In the genomic region with DNA sequence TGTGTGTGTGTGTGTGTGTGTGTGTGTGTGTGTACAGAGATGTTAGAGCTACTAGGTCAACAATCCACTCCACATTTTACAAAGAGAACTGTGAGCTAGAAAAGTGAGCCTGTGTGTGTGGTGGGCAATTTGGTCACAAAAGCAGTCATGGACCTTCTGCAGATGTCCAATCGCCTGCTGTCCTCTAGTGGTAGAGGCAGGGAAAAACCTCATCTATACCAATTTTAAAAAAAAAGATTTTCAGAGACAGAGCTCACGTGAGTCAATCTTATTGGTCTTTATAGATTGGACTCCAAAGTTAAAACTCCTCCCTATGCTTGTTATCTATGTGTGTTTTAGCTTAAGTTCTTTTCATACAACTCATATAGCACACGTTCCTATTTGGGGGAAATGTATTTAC, we compare ENCODE assay signal across 8 mouse cellular contexts.
A peak's percentile ranks its signal among the peaks of the same experiment; 100 is the strongest.
DNase-seq lines count a peak whose midpoint lies in the region; ATAC-seq and TF ChIP-seq lines count a peak whose summit lies in the region.

No protein-coding gene starts in this region.

- H3K36me3 ChIP-seq in embryonic facial prominence, embryonic 11.5 days (replicated peaks; ENCODE audit: control insufficient read depth, insufficient read depth, low read depth, low read length), result no peaks in the 10 kb centered on the region
- H3K36me3 ChIP-seq in hindbrain, embryonic 16.5 days (ENCODE audit: control insufficient read depth, insufficient read depth, low read length), result no peaks in the 10 kb centered on the region

- no peak overlapping the region for H3K4me3 ChIP-seq in embryonic facial prominence, embryonic 11.5 days (ENCODE audit: low read depth, low read length)
- no peak overlapping the region for H3K4me3 ChIP-seq in hindbrain, embryonic 16.5 days (ENCODE audit: low read length)
- H3K4me3 ChIP-seq in lung, adult 2 months (replicated peaks; ENCODE audit: extremely low read depth, low read depth, low read length), result no peak overlapping the region

- peak; percentile 29 to 72 for DNase-seq in adrenal gland, adult (ENCODE audit: inconsistent age in 2 of 2, low spot score in 1 of 2)
- no peak for DNase-seq in adrenal gland, postnatal 4 days (ENCODE audit: low spot score in 2 of 2)
- peak; percentile 20 to 35 for DNase-seq in spleen, postnatal 36 days (ENCODE audit: low spot score in 2 of 2)
- no peak for DNase-seq in spleen, postnatal 14 days (ENCODE audit: low spot score in 2 of 2)
- peak; percentile 81 for DNase-seq in embryonic facial prominence, embryonic 11.5 days (ENCODE audit: low spot score)
- no peak for DNase-seq in lung, adult 2 months
- peak; percentile 34 for DNase-seq in retina, adult 2 months (ENCODE audit: low read depth, low spot score)

- no peaks in the 10 kb centered on the region for H3K27me3 ChIP-seq in embryonic facial prominence, embryonic 11.5 days (ENCODE audit: control insufficient read depth, insufficient read depth, low read length)
- H3K27me3 ChIP-seq in hindbrain, embryonic 16.5 days (replicated peaks; ENCODE audit: control insufficient read depth, insufficient read depth, low read length), result no peaks in the 10 kb centered on the region

- no peaks in the 10 kb centered on the region for H3K9me3 ChIP-seq in embryonic facial prominence, embryonic 11.5 days (replicated peaks; ENCODE audit: control insufficient read depth, low read length)
- no peaks in the 10 kb centered on the region for H3K9me3 ChIP-seq in hindbrain, embryonic 16.5 days (ENCODE audit: control insufficient read depth, low read length)

- no peak for TF ChIP-seq POLR2A in lung, adult 2 months (IDR thresholded peaks at IDR 0.05; ENCODE audit: borderline replicate concordance, extremely low read depth, low read depth, low read length)

- WGBS in embryonic facial prominence, embryonic 11.5 days, result 10% methylated on average over 3 of the region's 3 CpGs
- 12% methylated on average over 3 of the region's 3 CpGs for WGBS in hindbrain, embryonic 16.5 days
- WGBS in lung, adult 2 months, result 5% methylated on average over 3 of the region's 3 CpGs

- peak; percentile 76 for TF ChIP-seq CTCF in lung, adult 2 months (IDR thresholded peaks at IDR 0.05; ENCODE audit: insufficient read depth, low read length)

- ATAC-seq in embryonic facial prominence, embryonic 11.5 days (replicated peaks; ENCODE audit: insufficient number of reproducible peaks, low FRiP score, low TSS enrichment, low read depth), result no peak; the same call in 1 of the 2 replicates
- peak; percentile 92 for ATAC-seq in hindbrain, embryonic 16.5 days

- H3K9ac ChIP-seq in embryonic facial prominence, embryonic 11.5 days (replicated peaks; ENCODE audit: low read length), result no peak overlapping the region
- no peak overlapping the region for H3K9ac ChIP-seq in hindbrain, embryonic 16.5 days (ENCODE audit: low read depth, low read length)

- no peak overlapping the region for H3K4me2 ChIP-seq in embryonic facial prominence, embryonic 11.5 days (ENCODE audit: low read depth, low read length)
- no peak overlapping the region for H3K4me2 ChIP-seq in hindbrain, embryonic 16.5 days (ENCODE audit: low read length)

- H3K27ac ChIP-seq in embryonic facial prominence, embryonic 11.5 days (replicated peaks; ENCODE audit: low read depth, low read length), result no peak overlapping the region
- no peak overlapping the region for H3K27ac ChIP-seq in hindbrain, embryonic 16.5 days (ENCODE audit: low read depth, low read length)

- no peaks in the 10 kb centered on the region for H3K4me1 ChIP-seq in embryonic facial prominence, embryonic 11.5 days (ENCODE audit: control insufficient read depth, insufficient read depth, low read length)
- no peaks in the 10 kb centered on the region for H3K4me1 ChIP-seq in hindbrain, embryonic 16.5 days (ENCODE audit: control insufficient read depth, insufficient read depth, low read depth, low read length)
- no peaks in the 10 kb centered on the region for H3K4me1 ChIP-seq in lung, adult 2 months (ENCODE audit: control insufficient read depth, insufficient read depth, low read length)

Comparison
In these comparisons a context has a peak if more than half of its experiments do, and no peak if none do; other contexts are left out.
1. DNase-seq: peak in adrenal gland, adult (2 of 2), spleen, postnatal 36 days (2 of 2), embryonic facial prominence, embryonic 11.5 days (single experiment) and retina, adult 2 months (single experiment); none in adrenal gland, postnatal 4 days (0 of 2), spleen, postnatal 14 days (0 of 2) and lung, adult 2 months (single experiment).